Mouse (Mus musculus): Measurements from ENCODE around the gene Folr2. TPM values are rescaled to one million over a fixed set of nuclear protein-coding genes. Genes with fewer than 3 reads are reported as not detected.
A peak's percentile ranks its signal among the peaks of the same experiment; 100 is the strongest.

Gene Folr2
- polyA plus RNA-seq (2021) = not detected

GRCm38 (mm10) chr7:101857094-101857493 lies at the start of gene Folr2:
Gene Folr2 (minus strand): TSS chr7:101857194.
- ChIA-PET CTCF (no interaction called here), POLR2A (no interaction called here)
- no peak for ATAC-seq
- no peaks in the 10 kb centered on the region for H3K27me3 ChIP-seq
- in situ Hi-C loops (cut with MboI; ENCODE audit: low pct_unique_long_range_greater_than_20kb) = no loop called here
- DNase-seq (ENCODE audit: low read depth, low spot score) = no peak
- no peak for TF ChIP-seq CTCF (IDR thresholded peaks at IDR 0.05)

DNA sequence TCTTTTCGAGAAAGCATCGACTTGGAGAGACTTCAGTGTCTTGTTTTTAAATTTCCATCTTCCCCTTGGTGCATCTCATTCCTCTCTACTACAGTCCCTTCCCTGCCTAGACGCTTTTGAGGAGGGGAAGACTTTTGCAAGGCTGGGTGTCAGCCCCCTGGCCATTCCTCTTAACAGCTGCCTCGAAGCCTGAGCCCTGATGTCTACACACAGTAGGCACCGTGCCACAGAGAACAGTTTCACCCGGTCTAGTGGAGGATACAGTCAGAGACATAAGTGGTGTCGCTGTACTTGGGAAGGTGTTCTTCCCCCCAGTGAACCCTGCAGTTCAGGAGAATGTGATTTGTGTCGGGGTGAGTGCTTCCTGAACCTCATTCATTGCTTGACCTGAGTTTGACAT lies 49.7 kb upstream of the Folr2 start:
- CTCF ChIA-PET = interaction anchor here (1.4 kb wide), 1 partner anchor 36 kb away, joined by 3 read pairs; the partner anchor contains the start of gene Folr1
- ATAC-seq (no peak), DNase-seq (ENCODE audit: low read depth, low spot score) (no peak)
- H3K27me3 ChIP-seq = no peaks in the 10 kb centered on the region
- POLR2A ChIA-PET = interaction anchor here (0.9 kb wide), 1 partner anchor 8 kb away, joined by 3 read pairs; no protein-coding TSS in a partner anchor
- no peak for TF ChIP-seq CTCF (IDR thresholded peaks at IDR 0.05)
- in situ Hi-C loops (cut with MboI; ENCODE audit: low pct_unique_long_range_greater_than_20kb) = loop anchor here (10.0 kb wide), 1 partner anchor 242 kb away; the partner anchor contains the start of gene Clpb

DNA sequence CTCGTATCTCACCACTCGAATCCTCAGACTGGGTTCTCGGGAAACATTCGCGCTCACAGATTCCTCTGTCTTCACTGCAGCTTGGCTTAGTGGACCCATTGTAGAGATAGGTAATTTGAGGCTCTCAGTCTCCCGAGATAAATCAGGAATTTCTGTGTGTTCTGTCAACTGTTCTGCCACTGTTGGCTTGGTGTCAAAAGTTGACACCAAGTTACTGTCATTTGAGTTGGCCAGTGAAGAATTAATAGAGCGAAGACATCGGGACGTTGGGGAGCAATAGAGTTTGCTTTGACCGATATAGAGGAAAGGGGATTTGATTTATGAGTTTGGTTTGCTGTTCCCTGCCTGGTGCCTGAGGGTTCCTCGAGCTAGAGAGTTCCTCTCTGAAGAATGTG lies 49.3 kb upstream of the Folr2 start, which contains the start of gene Tomt:
Gene Tomt (minus strand): TSS at position 73 of the 395 bp plus-strand sequence.
- no peaks in the 10 kb centered on the region for H3K27me3 ChIP-seq
- DNase-seq (ENCODE audit: low read depth, low spot score) = no peak
- ATAC-seq = no peak
- ChIA-PET POLR2A (interaction anchor here (0.9 kb wide), 1 partner anchor 8 kb away, joined by 3 read pairs; no protein-coding TSS in a partner anchor), CTCF (no interaction called here)
- no peak for TF ChIP-seq CTCF (IDR thresholded peaks at IDR 0.05)
- in situ Hi-C loops (cut with MboI; ENCODE audit: low pct_unique_long_range_greater_than_20kb) = loop anchor here (10.0 kb wide), 1 partner anchor 241 kb away; the partner anchor contains the start of gene Clpb

GRCm38 (mm10) chr7:101905561-101906286 lies 48.7 kb upstream of the Folr2 start, which contains the start of gene Lamtor1:
Gene Lamtor1 (plus strand): TSS chr7:101905904.
- TF ChIP-seq CTCF (IDR thresholded peaks at IDR 0.05) = no peak
- peak; percentile 93 for DNase-seq (ENCODE audit: low read depth, low spot score)
- peak; percentile 89 for ATAC-seq
- H3K27me3 ChIP-seq = no peaks in the 10 kb centered on the region
- POLR2A ChIA-PET = interaction anchor here (0.9 kb wide), 1 partner anchor 7 kb away, joined by 3 read pairs; no protein-coding TSS in a partner anchor
- in situ Hi-C loops (cut with MboI; ENCODE audit: low pct_unique_long_range_greater_than_20kb) = loop anchor here (10.0 kb wide), 1 partner anchor 241 kb away; the partner anchor contains the start of gene Clpb
- CTCF ChIA-PET = no interaction called here

DNA sequence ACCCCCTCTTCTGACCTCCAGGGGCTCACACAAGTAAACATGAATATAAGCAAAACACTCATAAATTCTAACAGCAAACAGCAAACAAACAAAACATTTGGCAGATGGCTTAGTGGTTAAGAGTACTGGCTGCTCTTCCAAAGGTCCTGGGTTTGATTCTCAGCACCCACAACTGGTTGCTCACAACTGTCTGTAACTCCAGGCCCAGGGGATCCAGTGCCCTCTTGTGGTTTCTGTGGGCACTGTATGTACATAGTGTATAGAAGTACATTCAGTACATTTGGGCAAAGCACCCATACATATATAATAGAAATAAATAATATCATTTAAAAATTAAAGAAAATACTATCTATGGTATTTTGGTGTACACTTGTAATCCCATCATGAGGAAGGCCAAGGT lies 45.9 kb upstream of the Folr2 start:
- POLR2A ChIA-PET = no interaction called here
- in situ Hi-C loops (cut with MboI; ENCODE audit: low pct_unique_long_range_greater_than_20kb) = loop anchor here (10.0 kb wide), 1 partner anchor 238 kb away; the partner anchor contains the start of gene Clpb
- CTCF ChIA-PET = no interaction called here
- ATAC-seq = no peak
- no peaks in the 10 kb centered on the region for H3K27me3 ChIP-seq
- no peak for DNase-seq (ENCODE audit: low read depth, low spot score)
- no peak for TF ChIP-seq CTCF (IDR thresholded peaks at IDR 0.05)

GRCm38 (mm10) chr7:101901969-101902368 lies 45.0 kb upstream of the Folr2 start:
- no peak for TF ChIP-seq CTCF (IDR thresholded peaks at IDR 0.05)
- ChIA-PET POLR2A (no interaction called here), CTCF (no interaction called here)
- in situ Hi-C loops (cut with MboI; ENCODE audit: low pct_unique_long_range_greater_than_20kb) = loop anchor here (10.0 kb wide), 1 partner anchor 237 kb away; the partner anchor contains the start of gene Clpb
- no peak for ATAC-seq
- H3K27me3 ChIP-seq = no peaks in the 10 kb centered on the region
- no peak for DNase-seq (ENCODE audit: low read depth, low spot score)

GRCm38 (mm10) chr7:101900331-101901097 lies 43.5 kb upstream of the Folr2 start:
- in situ Hi-C loops (cut with MboI; ENCODE audit: low pct_unique_long_range_greater_than_20kb) = loop anchor here (10.0 kb wide), 1 partner anchor 236 kb away; the partner anchor contains the start of gene Clpb

GRCm38 (mm10) chr7:101896104-101897066 lies 39.4 kb upstream of the Folr2 start:
- TF ChIP-seq CTCF (IDR thresholded peaks at IDR 0.05) = no peak
- H3K27me3 ChIP-seq = no peaks in the 10 kb centered on the region
- DNase-seq (ENCODE audit: low read depth, low spot score) (peak; percentile 93), ATAC-seq (peak; percentile 83)
- ChIA-PET POLR2A (interaction anchor here (0.9 to 1.0 kb wide), 3 partner anchors 59 to 62 kb away, joined by 3 to 4 read pairs (median 4); no protein-coding TSS in a partner anchor), CTCF (interaction anchor here (1.1 to 1.8 kb wide), 3 partner anchors 27 to 230 kb away, joined by 3 to 5 read pairs (median 3); no protein-coding TSS in a partner anchor)
- in situ Hi-C loops (cut with MboI; ENCODE audit: low pct_unique_long_range_greater_than_20kb) = no loop called here

More at GRCm38 (mm10) chr7:101900331-101901097, 43.5 kb upstream of the Folr2 start:
- ATAC-seq (no peak), DNase-seq (ENCODE audit: low read depth, low spot score) (no peak)
- TF ChIP-seq CTCF (IDR thresholded peaks at IDR 0.05) = no peak
- POLR2A ChIA-PET = no interaction called here
- CTCF ChIA-PET = no interaction called here
- no peaks in the 10 kb centered on the region for H3K27me3 ChIP-seq

- no peak for TF ChIP-seq CTCF (IDR thresholded peaks at IDR 0.05)
- no peak for ATAC-seq
- in situ Hi-C loops (cut with MboI; ENCODE audit: low pct_unique_long_range_greater_than_20kb) = no loop called here
- H3K27me3 ChIP-seq = no peaks in the 10 kb centered on the region
- CTCF ChIA-PET = no interaction called here
- POLR2A ChIA-PET = interaction anchor here (1.0 kb wide), 1 partner anchor 59 kb away, joined by 3 read pairs; no protein-coding TSS in a partner anchor
- DNase-seq (ENCODE audit: low read depth, low spot score) = no peak
Observed at GRCm38 (mm10) chr7:101895695-101896094, 38.7 kb upstream of the Folr2 start.

All from Patski (cell line).